Mouse (Mus musculus): Measurements from ENCODE around the gene Nrtn. TPM values are rescaled to one million over a fixed set of nuclear protein-coding genes. Genes with fewer than 3 reads are reported as not detected.

Gene Nrtn
- polyA plus RNA-seq, 1 experiment from 2014 or later = 2.8 TPM

DNA sequence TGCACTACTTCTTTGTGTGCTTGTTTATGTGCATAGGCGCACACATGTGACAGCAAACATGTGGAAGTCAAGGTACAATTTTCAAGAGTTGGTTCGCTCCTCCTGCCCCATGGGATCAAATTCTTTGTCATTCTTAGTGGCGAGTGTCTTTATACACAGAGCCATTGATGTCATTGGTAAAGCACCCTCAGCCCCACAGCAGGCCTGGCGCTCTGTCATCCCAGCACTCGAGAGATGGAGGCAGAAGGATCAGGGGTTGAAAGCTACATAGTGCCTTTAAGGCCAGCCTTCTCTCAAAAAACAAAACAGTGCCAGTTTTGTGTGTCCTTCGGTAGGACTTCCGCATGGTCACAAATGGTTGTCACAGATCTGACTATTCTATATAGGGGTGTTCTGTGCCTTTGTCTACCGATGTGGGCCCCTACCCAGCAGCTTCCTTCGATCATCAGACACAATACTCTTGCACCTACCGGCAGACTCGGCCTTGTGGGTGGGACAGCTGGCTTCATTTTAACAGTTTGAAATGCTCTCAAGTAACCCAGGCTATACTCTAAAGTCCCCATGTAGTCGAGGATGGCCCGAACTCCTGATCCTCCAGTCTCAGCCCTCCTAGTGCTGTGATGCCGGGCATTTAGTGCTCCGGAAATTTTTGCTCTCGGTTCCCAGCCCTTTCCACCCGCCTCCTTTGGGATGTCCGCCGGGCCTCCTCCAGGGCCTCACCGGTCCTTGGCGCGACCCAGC is 41.2 kb downstream of the Nrtn start:
- Histone ChIP-seq H3K27me3 (ENCODE audit: control insufficient read depth, insufficient read depth, low read length) (no peaks in the 10 kb centered on the region), H3K4me3 (replicated peaks; ENCODE audit: low read length) (peak overlapping the region; percentile 76), H3K4me1 (replicated peaks; ENCODE audit: control insufficient read depth, insufficient read depth, low read length) (peaks cover 25% of the 10 kb centered on the region), H3K9me3 (ENCODE audit: control insufficient read depth, low read length) (no peaks in the 10 kb centered on the region), H3K4me2 (replicated peaks) (peak overlapping the region; percentile 83), H3K9ac (peak overlapping the region; percentile 67), H3K27ac (peak overlapping the region; percentile 74), H3K36me3 (replicated peaks; ENCODE audit: control insufficient read depth, insufficient read depth) (peaks cover 30% of the 10 kb centered on the region)
- DNase-seq (ENCODE audit: low spot score) (peak; percentile 32), ATAC-seq (ENCODE audit: low FRiP score) (no peak)
- 24% methylated on average over 22 of the region's 22 CpGs for WGBS

DNA sequence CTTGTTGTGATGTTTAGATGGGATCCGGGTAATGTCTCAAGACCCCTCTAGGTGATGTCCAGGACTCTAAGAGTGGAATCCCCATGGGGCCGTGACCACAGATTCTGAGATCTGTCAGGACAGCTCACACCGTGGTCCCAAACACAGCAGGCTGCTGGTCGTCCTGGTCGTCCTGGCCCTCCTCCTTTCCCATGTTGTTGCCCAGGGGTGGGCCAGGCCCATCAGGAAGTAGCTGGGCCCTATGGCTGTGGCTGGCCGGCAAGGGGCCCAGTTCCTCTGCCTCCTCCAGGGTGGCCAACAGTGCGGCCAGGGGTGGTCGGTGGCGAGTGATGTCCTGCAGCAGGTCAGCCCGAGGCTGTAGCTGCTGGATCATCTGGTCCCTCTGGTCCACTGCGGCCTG is 42.0 kb downstream of the Nrtn start:
- H3K9ac ChIP-seq = peak overlapping the region; percentile 67
- 62% methylated on average over 11 of the region's 11 CpGs for WGBS
- H3K4me3 ChIP-seq (replicated peaks; ENCODE audit: low read length) = peak overlapping the region; percentile 76; the same call in 1 of the 2 replicates

GRCm38 (mm10) chr17:56709708-56710107 is 47.6 kb downstream of the Nrtn start:
- Histone ChIP-seq H3K9ac (no peak overlapping the region), H3K4me1 (replicated peaks; ENCODE audit: control insufficient read depth, insufficient read depth, low read length) (no peaks in the 10 kb centered on the region), H3K27ac (no peak overlapping the region), H3K4me3 (replicated peaks; ENCODE audit: low read length) (no peak overlapping the region), H3K36me3 (replicated peaks; ENCODE audit: control insufficient read depth, insufficient read depth) (peaks cover 90% of the 10 kb centered on the region), H3K27me3 (ENCODE audit: control insufficient read depth, insufficient read depth, low read length) (no peaks in the 10 kb centered on the region), H3K9me3 (ENCODE audit: control insufficient read depth, low read length) (no peaks in the 10 kb centered on the region), H3K4me2 (replicated peaks) (no peak overlapping the region)
- DNase-seq (ENCODE audit: low spot score) = no peak
- ATAC-seq (ENCODE audit: low FRiP score) = no peak
- WGBS = 91% methylated on average over 3 of the region's 3 CpGs

More for the DNA sequence above, 42.0 kb downstream of the Nrtn start:
- Histone ChIP-seq H3K27me3 (ENCODE audit: control insufficient read depth, insufficient read depth, low read length) (no peaks in the 10 kb centered on the region), H3K36me3 (replicated peaks; ENCODE audit: control insufficient read depth, insufficient read depth) (peaks cover 36% of the 10 kb centered on the region), H3K4me1 (replicated peaks; ENCODE audit: control insufficient read depth, insufficient read depth, low read length) (peaks cover 25% of the 10 kb centered on the region), H3K9me3 (ENCODE audit: control insufficient read depth, low read length) (no peaks in the 10 kb centered on the region), H3K27ac (no peak overlapping the region), H3K4me2 (replicated peaks) (peak overlapping the region; percentile 83)
- DNase-seq (ENCODE audit: low spot score) (no peak), ATAC-seq (ENCODE audit: low FRiP score) (no peak)

GRCm38 (mm10) chr17:56708692-56709091 is 48.6 kb downstream of the Nrtn start:
- Histone ChIP-seq H3K27me3 (ENCODE audit: control insufficient read depth, insufficient read depth, low read length) (no peaks in the 10 kb centered on the region), H3K36me3 (replicated peaks; ENCODE audit: control insufficient read depth, insufficient read depth) (peaks cover 96% of the 10 kb centered on the region), H3K27ac (no peak overlapping the region), H3K9ac (no peak overlapping the region), H3K4me3 (replicated peaks; ENCODE audit: low read length) (no peak overlapping the region), H3K4me1 (replicated peaks; ENCODE audit: control insufficient read depth, insufficient read depth, low read length) (no peaks in the 10 kb centered on the region), H3K4me2 (replicated peaks) (no peak overlapping the region), H3K9me3 (ENCODE audit: control insufficient read depth, low read length) (no peaks in the 10 kb centered on the region)
- ATAC-seq (ENCODE audit: low FRiP score) (peak; percentile 18; the same call in 1 of the 2 replicates), DNase-seq (ENCODE audit: low spot score) (no peak)
- 74% methylated on average over 4 of the region's 4 CpGs for WGBS

DNA sequence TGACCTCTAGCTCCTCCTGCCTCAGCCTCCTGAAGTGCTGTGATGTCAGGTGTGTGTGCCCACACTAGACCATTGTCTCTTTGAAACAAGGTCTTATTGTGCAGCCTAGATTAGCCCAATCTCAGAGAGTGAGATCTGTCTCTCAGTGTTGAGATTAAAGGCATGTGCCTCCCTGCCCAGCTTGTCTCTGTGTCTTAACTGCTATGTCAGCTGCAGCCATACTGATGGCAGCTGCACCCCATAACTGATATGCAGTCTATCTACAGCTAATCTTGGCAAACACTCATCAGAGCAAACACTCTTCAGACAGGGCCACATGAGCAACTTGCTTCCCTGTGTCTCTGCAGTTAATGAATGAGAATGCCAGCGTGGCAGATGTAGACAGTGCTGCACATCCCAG is 50.8 kb downstream of the Nrtn start:
- ATAC-seq (ENCODE audit: low FRiP score) (no peak), DNase-seq (ENCODE audit: low spot score) (no peak)
- peaks cover 96% of the 10 kb centered on the region for H3K36me3 ChIP-seq (replicated peaks; ENCODE audit: control insufficient read depth, insufficient read depth)
- no peaks in the 10 kb centered on the region for H3K27me3 ChIP-seq (ENCODE audit: control insufficient read depth, insufficient read depth, low read length)
- H3K4me3 ChIP-seq (replicated peaks; ENCODE audit: low read length) = no peak overlapping the region
- H3K9me3 ChIP-seq (ENCODE audit: control insufficient read depth, low read length) = no peaks in the 10 kb centered on the region
- H3K4me2 ChIP-seq (replicated peaks) = no peak overlapping the region
- H3K27ac ChIP-seq = no peak overlapping the region
- no peak overlapping the region for H3K9ac ChIP-seq
- 94% methylated on average over 1 of the region's 1 CpGs for WGBS
- H3K4me1 ChIP-seq (replicated peaks; ENCODE audit: control insufficient read depth, insufficient read depth, low read length) = no peaks in the 10 kb centered on the region

- Histone ChIP-seq H3K27me3 (ENCODE audit: control insufficient read depth, insufficient read depth, low read length) (no peaks in the 10 kb centered on the region), H3K9ac (no peak overlapping the region), H3K27ac (no peak overlapping the region), H3K36me3 (replicated peaks; ENCODE audit: control insufficient read depth, insufficient read depth) (peaks cover 96% of the 10 kb centered on the region), H3K9me3 (ENCODE audit: control insufficient read depth, low read length) (no peaks in the 10 kb centered on the region), H3K4me3 (replicated peaks; ENCODE audit: low read length) (no peak overlapping the region), H3K4me2 (replicated peaks) (no peak overlapping the region), H3K4me1 (replicated peaks; ENCODE audit: control insufficient read depth, insufficient read depth, low read length) (no peaks in the 10 kb centered on the region)
- DNase-seq (ENCODE audit: low spot score) (no peak), ATAC-seq (ENCODE audit: low FRiP score) (no peak)
- 95% methylated on average over 4 of the region's 4 CpGs for WGBS
Observed at GRCm38 (mm10) chr17:56703038-56703437, 54.3 kb downstream of the Nrtn start.

Other genes with a start within 250 kb of the Nrtn start
- not detected in 2 replicates for gene Znrf4, start 245.1 kb downstream of the Nrtn start, polyA plus RNA-seq (2014; fragmentation: Nextera tagmentation; extraction: Ambion mirVana)
- 0.65 and 1.3 TPM in 2 replicates for gene Gm20219, start 203.1 kb downstream of the Nrtn start, polyA plus RNA-seq (2014; fragmentation: Nextera tagmentation; extraction: Ambion mirVana)
- gene Safb2, start 172.9 kb downstream of the Nrtn start, polyA plus RNA-seq (2014; fragmentation: Nextera tagmentation; extraction: Ambion mirVana) = 47.5 and 49.6 TPM in 2 replicates
- 75.7 and 75.8 TPM in 2 replicates for gene Safb, start 172.7 kb downstream of the Nrtn start, polyA plus RNA-seq (2014; fragmentation: Nextera tagmentation; extraction: Ambion mirVana)
- 179 and 193 TPM in 2 replicates for gene 2410015M20Rik, start 147.8 kb downstream of the Nrtn start, polyA plus RNA-seq (2014; fragmentation: Nextera tagmentation; extraction: Ambion mirVana)
- gene Rpl36, start 144.1 kb downstream of the Nrtn start, polyA plus RNA-seq (2014; fragmentation: Nextera tagmentation; extraction: Ambion mirVana) = 1,005 and 1,263 TPM in 2 replicates
- 45.0 and 45.4 TPM in 2 replicates for gene Lonp1, start 130.6 kb downstream of the Nrtn start, polyA plus RNA-seq (2014; fragmentation: Nextera tagmentation; extraction: Ambion mirVana)
- gene Catsperd, start 129.4 kb downstream of the Nrtn start, polyA plus RNA-seq (2014; fragmentation: Nextera tagmentation; extraction: Ambion mirVana) = 1.2 and 1.5 TPM in 2 replicates
- gene Ranbp3, start 84.2 kb downstream of the Nrtn start, polyA plus RNA-seq (2014; fragmentation: Nextera tagmentation; extraction: Ambion mirVana) = 91.8 and 101 TPM in 2 replicates
- 577 and 678 TPM in 2 replicates for gene Ndufa11, start 39.8 kb downstream of the Nrtn start, polyA plus RNA-seq (2014; fragmentation: Nextera tagmentation; extraction: Ambion mirVana)
- 15.9 and 22.9 TPM in 2 replicates for gene Vmac, start 39.5 kb downstream of the Nrtn start, polyA plus RNA-seq (2014; fragmentation: Nextera tagmentation; extraction: Ambion mirVana)
- gene Dus3l, start 7.2 kb upstream of the Nrtn start, polyA plus RNA-seq (2014; fragmentation: Nextera tagmentation; extraction: Ambion mirVana) = 76.9 and 81.9 TPM in 2 replicates
- gene Prr22, start 12.7 kb upstream of the Nrtn start, polyA plus RNA-seq (2014; fragmentation: Nextera tagmentation; extraction: Ambion mirVana) = 0.76 and 0.78 TPM in 2 replicates
- gene Rfx2, start 73.5 kb upstream of the Nrtn start, polyA plus RNA-seq (2014; fragmentation: Nextera tagmentation; extraction: Ambion mirVana) = 3.3 and 4.3 TPM in 2 replicates
- not detected in 2 replicates for gene Acsbg2, start 116.9 kb upstream of the Nrtn start, polyA plus RNA-seq (2014; fragmentation: Nextera tagmentation; extraction: Ambion mirVana)
- 0.31 and 0.41 TPM in 2 replicates for gene 1700061G19Rik, start 117.9 kb upstream of the Nrtn start, polyA plus RNA-seq (2014; fragmentation: Nextera tagmentation; extraction: Ambion mirVana)
- gene Mllt1, start 177.9 kb upstream of the Nrtn start, polyA plus RNA-seq (2014; fragmentation: Nextera tagmentation; extraction: Ambion mirVana) = 50.1 and 53.2 TPM in 2 replicates
- gene Acer1, start 224.6 kb upstream of the Nrtn start, polyA plus RNA-seq (2014; fragmentation: Nextera tagmentation; extraction: Ambion mirVana) = not detected in 2 replicates
- 163 and 172 TPM in 2 replicates for gene Clpp, start 232.8 kb upstream of the Nrtn start, polyA plus RNA-seq (2014; fragmentation: Nextera tagmentation; extraction: Ambion mirVana)
- 55.7 and 56.5 TPM in 2 replicates for gene Alkbh7, start 239.8 kb upstream of the Nrtn start, polyA plus RNA-seq (2014; fragmentation: Nextera tagmentation; extraction: Ambion mirVana)
- 0.47 and 0.68 TPM in 2 replicates for gene Pspn, start 242.5 kb upstream of the Nrtn start, polyA plus RNA-seq (2014; fragmentation: Nextera tagmentation; extraction: Ambion mirVana)

Measured in hindbrain, embryonic 14.5 days (tissue).